Mouse (Mus musculus): ENCODE measurements around the gene Rnaset2a. TPM values are rescaled to one million over a fixed set of nuclear protein-coding genes. Genes with fewer than 3 reads are reported as not detected.
"Not testable (repeated sequence)": the region's sequence is repeated elsewhere in the genome, so short reads cannot be mapped to it uniquely, and the experiment has no call there.

Gene Rnaset2a
- polyA plus RNA-seq, 1 experiment from 2014 or later, result 15.5 TPM

GRCm38 (mm10) chr17:8170331-8170730, 22.4 kb upstream of the Rnaset2a start:
- 88% methylated on average over 7 of the region's 7 CpGs for WGBS
- ATAC-seq (ENCODE audit: insufficient read depth, low FRiP score, low TSS enrichment) (no peak), DNase-seq (ENCODE audit: low spot score) (no peak)
- H3K9me3 ChIP-seq (ENCODE audit: control insufficient read depth, low read length), result no peaks in the 10 kb centered on the region
- H3K27ac ChIP-seq (ENCODE audit: low read depth, low read length), result no peak overlapping the region
- peaks cover 5% of the 10 kb centered on the region for H3K36me3 ChIP-seq (ENCODE audit: control insufficient read depth, insufficient read depth, low read length)
- no peak overlapping the region for H3K4me2 ChIP-seq (ENCODE audit: low read depth)
- H3K4me1 ChIP-seq (ENCODE audit: control insufficient read depth, insufficient read depth, low read length), result no peaks in the 10 kb centered on the region
- no peak overlapping the region for H3K4me3 ChIP-seq (ENCODE audit: low read depth, low read length)
- H3K27me3 ChIP-seq (ENCODE audit: control insufficient read depth, insufficient read depth, low read length), result no peaks in the 10 kb centered on the region
- no peak overlapping the region for H3K9ac ChIP-seq (ENCODE audit: low read length)

DNA sequence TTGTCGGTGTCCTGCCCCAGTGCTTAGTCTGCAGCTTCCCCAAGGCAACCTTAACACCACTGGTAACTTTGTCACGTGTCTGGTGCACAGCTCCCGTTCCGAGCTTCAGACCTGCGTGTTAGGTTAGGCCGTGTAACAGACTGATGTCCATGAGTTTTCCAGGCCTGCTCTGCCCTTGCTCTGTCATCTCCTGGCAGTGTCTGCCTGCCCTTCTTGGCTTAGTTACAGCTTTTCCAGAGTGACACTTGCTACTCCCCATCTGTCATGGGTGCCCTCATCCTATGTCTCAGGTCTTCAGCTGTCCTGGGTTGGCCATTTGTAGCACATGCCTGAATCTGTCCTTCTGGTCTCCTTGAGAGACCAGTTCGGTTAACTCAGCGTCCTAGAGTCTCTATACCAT, 19.5 kb upstream of the Rnaset2a start:
- H3K4me2 ChIP-seq (ENCODE audit: low read depth); H3K27me3 ChIP-seq (ENCODE audit: control insufficient read depth, insufficient read depth, low read length); H3K4me3 ChIP-seq (ENCODE audit: low read depth, low read length); H3K9me3 ChIP-seq (ENCODE audit: control insufficient read depth, low read length); H3K27ac ChIP-seq (ENCODE audit: low read depth, low read length); H3K36me3 ChIP-seq (ENCODE audit: control insufficient read depth, insufficient read depth, low read length); ATAC-seq (ENCODE audit: insufficient read depth, low FRiP score, low TSS enrichment); H3K9ac ChIP-seq (ENCODE audit: low read length); H3K4me1 ChIP-seq (ENCODE audit: control insufficient read depth, insufficient read depth, low read length); DNase-seq (ENCODE audit: low spot score): not testable (repeated sequence)
- 92% methylated on average over 5 of the region's 8 CpGs for WGBS

- DNase-seq (ENCODE audit: low spot score); H3K4me1 ChIP-seq (ENCODE audit: control insufficient read depth, insufficient read depth, low read length); H3K36me3 ChIP-seq (ENCODE audit: control insufficient read depth, insufficient read depth, low read length); H3K9ac ChIP-seq (ENCODE audit: low read length); ATAC-seq (ENCODE audit: insufficient read depth, low FRiP score, low TSS enrichment); H3K4me3 ChIP-seq (ENCODE audit: low read depth, low read length); H3K9me3 ChIP-seq (ENCODE audit: control insufficient read depth, low read length); H3K27ac ChIP-seq (ENCODE audit: low read depth, low read length); H3K27me3 ChIP-seq (ENCODE audit: control insufficient read depth, insufficient read depth, low read length): not testable (repeated sequence)
- 22% methylated on average over 1 of the region's 3 CpGs for WGBS
- H3K4me2 ChIP-seq (ENCODE audit: low read depth), result peak overlapping the region; percentile 32; the same call in 1 of the 2 replicates
Measured at GRCm38 (mm10) chr17:8166454-8166853, 18.6 kb upstream of the Rnaset2a start.

GRCm38 (mm10) chr17:8165977-8166376, 18.1 kb upstream of the Rnaset2a start:
- WGBS, result 0% methylated on average over 11 of the region's 11 CpGs
- H3K4me3 ChIP-seq (ENCODE audit: low read depth, low read length), result peak overlapping the region; percentile 42
- not testable (repeated sequence) for H3K36me3 ChIP-seq (ENCODE audit: control insufficient read depth, insufficient read depth, low read length); H3K4me1 ChIP-seq (ENCODE audit: control insufficient read depth, insufficient read depth, low read length); ATAC-seq (ENCODE audit: insufficient read depth, low FRiP score, low TSS enrichment); H3K9me3 ChIP-seq (ENCODE audit: control insufficient read depth, low read length); H3K9ac ChIP-seq (ENCODE audit: low read length); H3K27ac ChIP-seq (ENCODE audit: low read depth, low read length); H3K27me3 ChIP-seq (ENCODE audit: control insufficient read depth, insufficient read depth, low read length)
- H3K4me2 ChIP-seq (ENCODE audit: low read depth), result peak overlapping the region; percentile 32
- DNase-seq (ENCODE audit: low spot score), result peak; percentile 5

DNA sequence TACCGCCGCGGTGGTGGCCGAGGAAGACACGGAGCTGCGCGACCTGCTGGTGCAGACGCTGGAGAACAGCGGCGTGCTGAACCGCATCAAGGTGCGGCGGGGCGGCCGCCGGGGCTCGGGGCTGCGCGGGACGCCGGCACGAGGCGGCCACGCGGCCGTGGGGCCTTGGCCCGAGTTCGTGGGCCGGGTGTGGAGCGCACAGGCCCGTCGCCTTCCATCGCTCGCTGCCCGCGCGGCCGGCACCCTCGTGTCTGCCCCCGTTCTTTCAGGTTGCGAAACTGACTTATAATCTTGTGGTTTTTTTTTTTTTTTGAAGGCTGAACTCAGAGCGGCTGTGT, 17.7 kb upstream of the Rnaset2a start:
- Histone ChIP-seq H3K4me2 (ENCODE audit: low read depth) (peak overlapping the region; percentile 32; the same call in 1 of the 2 replicates), H3K4me3 (ENCODE audit: low read depth, low read length) (peak overlapping the region; percentile 42), H3K9ac (ENCODE audit: low read length) (peak overlapping the region; percentile 52)
- H3K36me3 ChIP-seq (ENCODE audit: control insufficient read depth, insufficient read depth, low read length); H3K27ac ChIP-seq (ENCODE audit: low read depth, low read length); H3K27me3 ChIP-seq (ENCODE audit: control insufficient read depth, insufficient read depth, low read length); H3K4me1 ChIP-seq (ENCODE audit: control insufficient read depth, insufficient read depth, low read length); ATAC-seq (ENCODE audit: insufficient read depth, low FRiP score, low TSS enrichment); H3K9me3 ChIP-seq (ENCODE audit: control insufficient read depth, low read length): not testable (repeated sequence)
- DNase-seq (ENCODE audit: low spot score), result peak; percentile 10
- under 1% methylated on average over 35 of the region's 42 CpGs for WGBS

DNA sequence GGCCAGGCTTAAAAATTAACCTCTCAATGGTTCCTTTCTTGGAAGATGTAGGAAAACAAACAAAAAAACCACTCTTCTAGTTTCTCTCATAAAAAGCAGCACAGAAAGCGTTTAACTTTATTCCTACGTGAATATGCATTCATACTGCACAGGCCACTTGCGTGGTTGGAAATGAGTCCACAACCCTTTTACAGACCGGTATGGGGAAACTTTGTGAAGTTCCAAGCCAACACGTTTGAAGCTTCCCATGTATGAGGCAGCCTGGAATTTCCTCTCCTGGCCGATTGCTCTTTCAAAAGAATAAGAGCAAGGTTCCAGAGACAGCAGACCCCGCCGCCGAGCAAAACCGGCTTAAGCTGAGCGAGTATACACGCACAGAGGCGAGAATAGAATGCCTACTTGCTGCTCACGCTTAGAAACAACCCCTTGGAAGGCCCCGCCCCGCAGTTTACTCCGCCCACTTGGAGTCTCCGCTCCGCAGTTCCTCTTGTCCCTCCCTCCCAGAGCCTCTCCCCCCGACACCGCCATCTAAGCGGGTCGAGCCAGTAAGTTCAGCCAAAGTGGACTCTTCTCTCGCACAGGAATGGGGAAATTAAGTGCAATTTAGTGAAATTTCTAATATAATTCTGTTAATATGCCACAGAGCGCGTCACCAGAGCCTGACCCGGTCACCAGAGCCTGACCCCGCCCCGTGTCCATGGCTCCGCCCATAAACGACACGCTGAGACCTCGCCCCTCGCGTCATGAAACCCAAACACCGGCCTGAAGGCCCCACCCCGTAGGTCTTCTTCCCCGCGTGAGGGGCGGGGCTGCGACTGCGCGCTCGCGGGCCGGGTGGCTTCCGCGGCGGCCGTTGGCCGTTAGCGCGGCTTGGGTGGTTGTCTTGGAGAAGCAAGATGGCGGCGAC, 17.1 kb upstream of the Rnaset2a start, which contains the start of gene Fgfr1op:
Gene Fgfr1op, plus strand, starts transcription at position 801 of the 907 bp plus-strand sequence.
- peak within 1 kb of the TSS; percentile 32 for H3K4me2 ChIP-seq (ENCODE audit: low read depth)
- peak within 1 kb of the TSS; percentile 42 for H3K4me3 ChIP-seq (ENCODE audit: low read depth, low read length)
- H3K27ac ChIP-seq (ENCODE audit: low read depth, low read length); H3K36me3 ChIP-seq (ENCODE audit: control insufficient read depth, insufficient read depth, low read length); H3K4me1 ChIP-seq (ENCODE audit: control insufficient read depth, insufficient read depth, low read length); H3K9me3 ChIP-seq (ENCODE audit: control insufficient read depth, low read length); H3K27me3 ChIP-seq (ENCODE audit: control insufficient read depth, insufficient read depth, low read length): not testable (repeated sequence)
- under 1% methylated on average over 11 of the region's 55 CpGs for WGBS
- DNase-seq (ENCODE audit: low spot score), result peak; percentile 10
- peak within 1 kb of the TSS; percentile 52 for H3K9ac ChIP-seq (ENCODE audit: low read length)
- peak; percentile 96 for ATAC-seq (ENCODE audit: insufficient read depth, low FRiP score, low TSS enrichment)

- H3K9ac ChIP-seq (ENCODE audit: low read length); H3K36me3 ChIP-seq (ENCODE audit: control insufficient read depth, insufficient read depth, low read length); ATAC-seq (ENCODE audit: insufficient read depth, low FRiP score, low TSS enrichment); H3K4me2 ChIP-seq (ENCODE audit: low read depth); H3K4me3 ChIP-seq (ENCODE audit: low read depth, low read length); H3K4me1 ChIP-seq (ENCODE audit: control insufficient read depth, insufficient read depth, low read length); H3K27ac ChIP-seq (ENCODE audit: low read depth, low read length); H3K27me3 ChIP-seq (ENCODE audit: control insufficient read depth, insufficient read depth, low read length); H3K9me3 ChIP-seq (ENCODE audit: control insufficient read depth, low read length): not testable (repeated sequence)
- DNase-seq (ENCODE audit: low spot score), result peak; percentile 13
- 49% methylated on average over 2 of the region's 3 CpGs for WGBS
Measured at GRCm38 (mm10) chr17:8160969-8161368, 13.1 kb upstream of the Rnaset2a start.

GRCm38 (mm10) chr17:8158627-8159026, 10.7 kb upstream of the Rnaset2a start:
- no CpG with 5 or more reads among the region's 1 CpGs for WGBS
- not testable (repeated sequence) for H3K4me2 ChIP-seq (ENCODE audit: low read depth); H3K36me3 ChIP-seq (ENCODE audit: control insufficient read depth, insufficient read depth, low read length); H3K27ac ChIP-seq (ENCODE audit: low read depth, low read length); H3K4me1 ChIP-seq (ENCODE audit: control insufficient read depth, insufficient read depth, low read length); DNase-seq (ENCODE audit: low spot score); ATAC-seq (ENCODE audit: insufficient read depth, low FRiP score, low TSS enrichment); H3K9me3 ChIP-seq (ENCODE audit: control insufficient read depth, low read length); H3K9ac ChIP-seq (ENCODE audit: low read length); H3K27me3 ChIP-seq (ENCODE audit: control insufficient read depth, insufficient read depth, low read length); H3K4me3 ChIP-seq (ENCODE audit: low read depth, low read length)

DNA sequence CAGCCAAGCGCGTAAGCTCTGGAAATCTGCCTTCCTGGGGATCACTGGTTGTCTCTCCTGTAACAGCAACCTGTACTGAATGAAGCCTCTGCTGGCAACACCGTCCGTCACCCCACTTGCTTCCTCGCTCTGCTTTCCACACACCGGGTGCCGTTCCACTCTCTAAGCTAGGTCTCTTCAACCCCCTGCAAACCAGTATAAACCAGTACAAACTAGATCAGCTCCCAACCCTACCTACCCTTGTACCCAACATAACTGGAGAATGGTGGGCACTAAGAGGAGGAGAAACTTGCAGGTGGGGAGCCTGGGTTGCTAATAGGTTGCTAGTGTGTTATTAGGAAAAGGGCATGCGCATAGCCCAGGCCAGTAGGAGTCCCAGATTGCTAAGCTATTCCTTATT, 8.1 kb upstream of the Rnaset2a start:
- DNase-seq (ENCODE audit: low spot score); H3K4me3 ChIP-seq (ENCODE audit: low read depth, low read length); H3K4me1 ChIP-seq (ENCODE audit: control insufficient read depth, insufficient read depth, low read length); H3K36me3 ChIP-seq (ENCODE audit: control insufficient read depth, insufficient read depth, low read length); H3K27ac ChIP-seq (ENCODE audit: low read depth, low read length); ATAC-seq (ENCODE audit: insufficient read depth, low FRiP score, low TSS enrichment); H3K27me3 ChIP-seq (ENCODE audit: control insufficient read depth, insufficient read depth, low read length); H3K9ac ChIP-seq (ENCODE audit: low read length); H3K9me3 ChIP-seq (ENCODE audit: control insufficient read depth, low read length); H3K4me2 ChIP-seq (ENCODE audit: low read depth): not testable (repeated sequence)
- WGBS, result no CpG with 5 or more reads among the region's 8 CpGs
